Mouse (Mus musculus) liver, adult 2 months (tissue): Measurements from ENCODE around the gene Pigt.

Experiments used
- CTCF ChIP-seq: fragments of 200-500 bp; IDR thresholded peaks from 2 replicates; pipeline ENCODE4 v1.5.1; 2011; ENCODE audit warnings: low read depth, low read length, control low read depth
- POLR2A ChIP-seq: fragments of 200-500 bp; IDR thresholded peaks from 2 replicates; pipeline ENCODE4 v1.6.1; 2011; ENCODE audit warnings: low read length, control low read depth; ENCODE audit not compliant: insufficient read depth; ENCODE audit errors: extremely low read depth

- TF ChIP-seq POLR2A (no peak), CTCF (no peak)
Observed at GRCm38 (mm10) chr2:164550895-164551269, 53.6 kb downstream of the Pigt start.
